Mouse (Mus musculus): Measurements from ENCODE around the gene Gucy2e. TPM values are rescaled to one million over a fixed set of nuclear protein-coding genes. Genes with fewer than 3 reads are reported as not detected.

Gucy2e gene
- not detected in 2 replicates for total RNA-seq (2014; fragmentation: Nextera tagmentation)
- total RNA-seq (2017), result not detected in 2 replicates

DNA sequence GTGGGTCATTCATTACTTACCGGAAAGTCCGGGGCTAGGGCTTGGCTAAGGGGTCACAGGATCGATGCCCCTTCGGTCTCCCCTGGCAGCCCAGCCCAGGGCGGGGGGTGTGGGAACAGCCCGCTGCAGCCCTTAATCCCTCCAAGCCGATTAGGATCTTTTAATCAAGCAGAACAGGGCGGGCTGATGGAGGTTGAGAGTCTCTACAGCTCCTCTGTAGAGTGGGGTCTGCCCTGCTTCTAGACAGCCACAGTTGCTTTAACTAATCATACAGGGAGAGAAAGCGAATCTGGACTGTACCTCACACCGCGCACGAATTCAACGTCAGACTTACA, at the start of gene Gucy2e:
Gene Gucy2e (minus strand): TSS at position 111 of the 335 bp plus-strand sequence.
- ATAC-seq (replicated peaks; ENCODE audit: poor library complexity, severe bottlenecking), result no peak

DNA sequence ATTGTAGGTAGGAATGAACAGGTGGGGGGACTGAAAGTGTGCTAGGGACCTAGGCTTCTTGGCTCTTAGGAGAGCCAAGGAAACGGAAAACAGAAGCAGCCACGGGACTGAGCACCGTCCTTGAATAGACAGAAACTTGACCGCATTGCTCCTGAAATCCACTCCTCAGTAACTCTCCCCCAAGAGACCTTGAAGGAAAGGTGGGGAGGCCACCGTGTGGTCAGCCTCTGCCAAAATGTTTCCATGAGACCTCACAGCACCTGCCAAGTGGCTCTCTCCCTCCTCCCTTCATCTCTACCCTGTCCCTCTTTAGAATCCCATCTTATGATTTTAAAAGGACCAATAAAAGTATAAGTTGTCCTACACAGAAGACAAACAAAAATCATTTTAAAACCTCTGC, 40.4 kb upstream of the Gucy2e start:
- ATAC-seq (replicated peaks; ENCODE audit: poor library complexity, severe bottlenecking), result no peak

DNA sequence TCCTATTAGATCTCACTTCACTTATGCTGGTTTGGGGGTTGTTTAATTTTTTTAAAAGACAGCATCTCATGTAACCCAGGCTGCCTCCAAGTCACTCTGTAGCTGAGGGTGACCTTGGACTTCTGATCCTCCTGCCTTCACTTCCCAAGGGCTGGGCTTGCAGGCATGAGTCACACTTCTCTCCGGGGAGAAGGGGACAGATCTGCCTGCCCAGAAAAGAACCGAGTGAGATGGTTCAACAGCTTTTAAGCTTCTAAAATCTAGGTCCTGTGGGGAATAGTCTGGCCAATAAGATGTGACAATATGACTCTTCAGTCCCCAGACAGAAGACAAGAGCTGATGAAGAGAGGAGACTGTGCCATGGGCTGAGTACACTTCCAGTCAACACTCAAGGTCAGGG, 39.2 kb upstream of the Gucy2e start:
- no peak for ATAC-seq (replicated peaks; ENCODE audit: poor library complexity, severe bottlenecking)

DNA sequence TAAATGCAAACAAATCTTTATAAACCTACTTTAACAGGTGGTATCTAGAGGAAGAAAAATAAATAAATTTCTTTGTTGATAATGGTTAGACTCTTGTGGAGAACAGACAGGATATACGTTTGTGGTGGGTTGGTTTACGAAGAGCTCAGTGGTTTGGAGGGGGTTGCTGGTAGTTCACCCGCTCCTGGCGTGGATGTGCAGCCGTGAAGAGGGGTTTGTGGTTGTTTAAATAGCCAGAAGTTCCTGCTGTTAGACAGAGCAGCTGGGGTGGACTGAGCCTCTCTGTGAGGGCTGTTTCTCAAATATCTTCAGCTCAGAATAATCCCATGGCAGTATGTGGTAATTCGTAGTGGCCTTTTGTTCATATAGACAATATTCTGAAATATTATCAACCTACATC, 38.8 kb upstream of the Gucy2e start:
- no peak for ATAC-seq (replicated peaks; ENCODE audit: poor library complexity, severe bottlenecking)

DNA sequence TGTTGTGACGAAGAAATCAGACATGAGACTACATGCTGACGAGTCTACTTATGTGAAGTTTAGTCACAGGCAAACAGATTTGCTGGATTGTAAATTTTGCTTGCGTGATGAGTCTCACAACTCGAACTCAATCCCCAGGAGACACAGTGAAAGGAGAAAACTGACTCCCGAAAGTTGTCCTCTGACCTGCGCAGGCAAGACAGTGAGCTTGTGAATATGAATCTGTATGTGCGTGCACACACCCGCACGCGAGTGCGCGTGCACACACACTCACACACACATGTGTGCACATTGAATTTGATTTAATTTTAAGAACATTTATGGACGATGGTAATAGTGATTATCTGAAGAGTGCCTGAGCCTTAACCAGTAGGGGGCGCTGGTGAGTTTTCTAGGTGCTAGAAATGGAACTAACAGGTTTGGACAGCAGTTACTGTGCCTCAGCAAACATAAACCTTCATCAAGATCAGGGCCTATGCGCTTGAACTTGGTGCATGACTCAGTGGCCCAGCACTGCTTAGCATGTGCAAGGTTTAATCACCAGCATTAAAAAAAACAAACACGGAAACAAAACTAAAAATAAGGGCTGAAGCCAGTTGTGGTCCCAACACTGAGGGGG, 35.4 kb upstream of the Gucy2e start:
- peak; percentile 31 for ATAC-seq (replicated peaks; ENCODE audit: poor library complexity, severe bottlenecking)

DNA sequence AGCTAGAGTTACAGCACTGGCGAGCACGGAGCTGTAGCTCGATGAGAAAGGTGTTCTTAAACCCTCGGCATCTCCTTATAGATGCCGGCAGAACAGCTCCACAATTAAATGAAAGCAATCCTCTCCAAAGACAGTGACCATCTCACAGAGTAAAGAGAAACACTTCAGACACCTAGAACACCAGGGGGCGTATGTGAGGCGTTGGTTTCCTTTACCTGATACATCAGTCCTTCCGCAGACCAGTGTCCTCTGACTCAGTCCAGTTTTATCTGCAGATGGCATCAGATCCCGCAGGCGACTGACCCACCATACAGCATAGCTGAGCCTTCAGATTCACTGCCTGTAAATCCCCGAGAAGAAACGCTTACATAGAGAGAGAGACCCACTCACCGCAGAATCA, 32.7 kb upstream of the Gucy2e start:
- ATAC-seq (replicated peaks; ENCODE audit: poor library complexity, severe bottlenecking), result peak; percentile 67

DNA sequence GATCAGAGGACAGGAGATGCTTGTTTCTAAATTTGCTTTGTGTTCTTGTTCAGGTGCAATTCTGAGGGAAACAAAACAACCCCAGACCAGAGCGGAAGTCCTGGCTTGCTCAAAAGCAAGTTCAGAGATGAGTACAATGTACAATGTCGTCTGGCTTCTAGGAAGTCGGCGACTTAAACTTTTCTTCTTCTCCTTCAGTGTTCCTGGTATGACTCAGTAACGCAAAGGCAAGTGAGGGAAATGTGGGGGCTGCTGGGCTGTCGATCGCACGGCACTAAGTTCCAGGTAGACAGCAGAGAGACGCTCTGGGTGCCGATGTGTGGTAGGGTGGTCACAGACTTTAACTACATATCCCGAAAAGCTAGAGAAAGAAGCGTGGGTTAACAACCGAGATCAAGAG, 31.3 kb upstream of the Gucy2e start:
- no peak for ATAC-seq (replicated peaks; ENCODE audit: poor library complexity, severe bottlenecking)

DNA sequence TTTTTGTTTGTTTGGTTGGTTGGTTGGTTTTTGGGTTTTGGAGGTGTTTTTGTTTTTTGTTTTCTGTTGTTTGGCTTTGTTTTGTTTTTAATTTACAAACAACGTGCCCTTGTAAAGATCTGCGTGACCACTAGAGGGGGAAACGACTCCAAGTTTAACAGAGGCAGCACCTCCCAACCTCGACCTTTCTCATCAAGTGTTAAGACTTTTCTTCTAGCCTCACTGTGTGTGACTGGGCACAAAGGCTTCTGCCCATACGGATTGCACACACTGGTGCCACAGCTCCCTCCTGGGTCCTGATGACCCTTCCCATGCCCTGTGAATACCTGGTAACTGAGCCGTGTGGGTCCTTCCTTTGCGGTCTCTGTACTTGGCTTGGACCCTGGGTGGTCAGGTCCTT, 30.5 kb upstream of the Gucy2e start:
- ATAC-seq (replicated peaks; ENCODE audit: poor library complexity, severe bottlenecking), result no peak

DNA sequence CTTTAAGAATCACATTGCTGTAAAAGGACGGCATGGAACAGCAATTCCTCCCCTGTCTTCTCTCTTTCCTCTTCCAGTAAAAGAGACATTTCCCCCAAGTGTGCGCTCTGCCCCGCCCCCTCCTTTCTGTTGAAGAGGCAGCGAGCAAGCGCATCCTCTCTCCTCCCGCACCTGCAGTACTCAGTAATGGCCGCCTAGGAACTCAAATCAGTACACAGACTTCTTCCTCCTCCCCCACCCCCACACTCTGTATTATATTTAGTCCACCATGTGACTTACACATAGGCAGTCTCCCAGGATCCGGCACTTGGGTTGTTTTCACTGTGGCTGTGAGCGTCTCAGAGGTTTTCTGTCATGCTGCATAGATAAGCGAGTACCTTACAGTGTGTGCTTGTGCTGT, 29.4 kb upstream of the Gucy2e start:
- ATAC-seq (replicated peaks; ENCODE audit: poor library complexity, severe bottlenecking), result peak; percentile 35

DNA sequence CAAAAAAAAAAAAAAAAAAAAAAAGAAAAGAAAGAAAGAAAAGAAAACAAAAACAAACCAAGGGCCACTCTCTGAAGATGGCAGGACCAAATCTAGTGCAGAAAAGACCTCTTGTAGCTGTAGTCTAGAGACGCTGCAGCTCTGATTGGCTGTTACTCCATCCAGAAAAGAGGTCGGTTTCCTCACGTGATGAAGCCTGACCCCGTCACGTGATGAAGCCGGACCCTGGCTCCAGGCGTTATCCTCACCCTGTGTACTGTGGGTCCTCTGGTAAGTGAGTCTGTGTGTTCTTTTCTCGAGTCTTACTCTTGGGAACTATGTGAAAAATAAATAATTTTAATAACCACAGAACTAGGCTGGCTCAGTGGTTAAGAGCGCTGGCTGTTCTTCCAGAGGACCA, 28.6 kb upstream of the Gucy2e start:
- no peak for ATAC-seq (replicated peaks; ENCODE audit: poor library complexity, severe bottlenecking)

DNA sequence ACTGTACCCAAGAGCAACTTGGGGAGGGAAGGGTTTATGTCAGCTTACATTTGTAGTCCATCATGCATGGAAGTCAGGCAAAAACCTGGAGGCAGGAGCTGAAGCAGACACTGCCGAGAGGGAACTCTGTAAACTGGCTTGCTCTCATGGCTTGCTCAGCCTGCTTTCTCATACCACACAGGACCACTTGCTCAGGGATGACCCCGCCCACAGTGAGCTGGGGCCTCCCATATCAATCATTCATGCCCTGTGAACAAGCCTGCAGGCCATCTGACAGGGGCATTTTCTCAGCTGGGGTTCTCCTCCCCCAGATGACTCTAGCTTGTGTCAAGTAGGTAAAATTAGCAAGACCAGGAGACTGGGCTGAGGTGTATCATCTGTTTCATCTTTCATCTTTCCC, 27.4 kb upstream of the Gucy2e start:
- ATAC-seq (replicated peaks; ENCODE audit: poor library complexity, severe bottlenecking), result no peak

DNA sequence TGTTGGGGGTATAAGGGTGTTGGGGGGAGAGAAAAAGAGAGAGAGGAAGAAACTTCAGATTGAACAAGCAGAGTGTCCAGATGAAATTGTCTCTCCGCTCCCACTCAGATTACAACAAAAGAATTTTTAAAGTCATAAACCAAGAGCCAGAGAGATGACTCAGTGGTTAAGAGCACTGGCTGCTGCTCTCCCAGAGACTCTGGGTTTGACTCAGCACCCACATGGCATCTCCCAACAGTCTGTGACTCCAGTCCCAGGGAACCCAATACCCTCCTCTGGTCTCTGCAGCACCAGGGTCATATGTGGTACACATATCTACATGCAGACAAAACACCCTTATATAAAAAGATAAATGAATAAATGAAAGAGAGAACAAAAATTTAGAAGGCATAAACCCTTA, 23.3 kb upstream of the Gucy2e start:
- ATAC-seq (replicated peaks; ENCODE audit: poor library complexity, severe bottlenecking), result no peak

DNA sequence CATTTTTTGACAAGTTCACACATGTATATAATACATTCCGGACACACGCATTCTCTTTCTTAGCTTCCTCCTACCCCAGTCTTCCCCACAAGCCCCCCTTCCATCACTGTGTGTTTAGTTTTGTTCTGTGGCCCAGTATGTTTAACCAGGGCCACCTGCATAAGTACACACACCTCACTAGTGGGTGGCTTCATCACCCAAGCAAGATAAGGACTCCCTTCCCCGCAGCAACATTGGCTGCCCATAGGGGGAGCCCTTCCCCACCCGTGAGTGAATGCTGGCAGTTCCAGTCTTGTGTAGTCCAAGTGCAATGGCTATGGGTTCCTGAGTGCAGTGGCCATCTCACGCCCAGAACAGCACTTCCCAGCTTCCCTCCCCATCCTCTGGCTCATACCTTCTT, 21.5 kb upstream of the Gucy2e start:
- peak; percentile 81 for ATAC-seq (replicated peaks; ENCODE audit: poor library complexity, severe bottlenecking)

DNA sequence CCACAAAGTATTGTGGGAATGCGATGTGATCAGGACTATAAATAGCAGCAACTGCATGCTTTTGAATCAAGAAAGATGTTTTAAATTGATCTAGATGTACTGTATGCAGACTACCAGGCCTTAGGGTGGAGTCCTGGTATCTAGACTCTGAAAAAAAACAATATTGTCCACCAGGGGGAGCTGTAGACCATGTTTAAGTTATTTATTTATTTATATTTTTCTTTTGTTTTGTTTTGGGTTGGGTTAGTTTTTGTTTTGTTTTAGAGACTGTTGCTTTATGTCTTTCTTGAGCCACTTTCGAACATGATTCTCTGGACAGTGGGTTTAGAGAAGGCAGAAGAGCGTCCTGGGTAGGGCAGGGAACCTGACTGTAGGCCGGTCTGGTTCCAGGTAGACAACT, 21.0 kb upstream of the Gucy2e start:
- ATAC-seq (replicated peaks; ENCODE audit: poor library complexity, severe bottlenecking), result peak; percentile 37; the same call in 1 of the 2 replicates

DNA sequence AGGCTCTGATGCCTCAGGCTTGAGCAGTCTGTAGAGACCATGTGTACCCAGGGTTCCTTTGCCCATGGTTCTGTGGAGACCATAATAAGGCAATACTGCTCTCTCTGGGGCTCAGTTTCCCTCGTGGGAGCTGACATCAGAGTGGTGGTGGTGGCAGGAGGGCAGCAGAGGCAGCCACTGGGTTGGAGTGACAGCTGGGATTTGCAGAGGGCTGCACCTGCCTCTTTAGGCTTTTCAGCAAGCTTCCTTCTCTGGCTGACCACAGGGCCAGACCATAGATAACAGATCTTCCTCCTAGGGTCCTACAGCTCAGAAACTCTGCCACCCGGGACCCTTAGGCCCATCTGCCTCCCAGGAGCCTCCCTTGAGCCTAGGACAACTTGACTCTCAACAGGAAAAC, 20.2 kb upstream of the Gucy2e start:
- ATAC-seq (replicated peaks; ENCODE audit: poor library complexity, severe bottlenecking), result no peak

DNA sequence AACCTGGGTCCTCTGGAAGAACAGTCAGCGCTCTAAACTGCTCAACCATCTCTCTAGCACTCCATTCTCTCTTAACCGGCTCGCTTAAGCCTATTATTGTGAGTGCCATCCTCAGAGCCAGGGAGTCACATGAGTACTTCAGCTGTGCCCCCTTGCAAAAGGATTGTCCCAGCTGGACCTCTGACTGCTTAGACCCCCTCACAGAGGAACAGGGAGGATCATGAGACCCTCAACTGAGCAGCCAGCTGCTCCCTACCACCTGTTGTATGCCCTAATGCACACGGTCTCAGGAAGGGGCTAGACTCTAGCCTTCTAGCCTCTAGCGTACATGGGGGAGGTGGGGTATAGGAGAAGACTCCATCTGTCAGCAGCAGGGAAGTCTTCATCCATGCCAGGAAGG, 18.0 kb upstream of the Gucy2e start:
- no peak for ATAC-seq (replicated peaks; ENCODE audit: poor library complexity, severe bottlenecking)

DNA sequence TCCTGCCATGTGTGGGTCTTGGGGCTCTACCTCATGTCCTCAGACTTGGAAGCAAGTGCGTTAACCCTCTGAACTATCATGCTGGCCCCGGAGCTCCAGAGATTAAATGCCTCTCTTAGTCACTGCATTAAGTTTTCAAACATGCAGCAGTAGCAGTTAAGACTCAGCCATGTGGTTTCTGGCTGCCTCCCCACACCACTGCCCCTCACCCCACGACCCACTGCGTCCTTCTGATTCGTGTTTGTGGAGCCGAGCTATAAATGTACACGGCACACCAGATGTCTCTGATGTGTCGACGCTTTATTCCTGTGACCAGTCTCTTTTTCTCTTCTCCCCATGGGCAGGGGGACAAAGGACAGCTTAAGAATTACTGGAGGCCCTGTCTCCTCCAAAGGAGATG, 16.3 kb upstream of the Gucy2e start:
- ATAC-seq (replicated peaks; ENCODE audit: poor library complexity, severe bottlenecking), result no peak

DNA sequence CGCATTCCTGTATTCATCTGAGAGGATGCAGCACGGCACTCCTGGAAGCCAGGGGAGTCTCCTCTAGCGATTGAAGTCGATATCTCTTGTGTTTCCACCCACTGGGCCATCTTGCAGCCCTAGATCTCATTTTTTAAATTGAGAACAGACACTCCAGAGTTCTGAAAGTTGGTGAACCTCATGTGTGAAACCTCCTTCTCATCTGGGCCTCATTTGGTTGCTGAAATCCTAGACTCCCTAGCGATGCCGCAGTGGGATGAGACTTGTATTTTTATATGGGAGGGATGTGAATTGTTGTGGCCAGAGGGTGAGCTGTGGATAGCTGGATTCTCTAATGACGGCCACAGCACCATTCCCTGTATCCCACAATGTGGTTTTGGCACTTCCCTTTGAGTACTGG, 15.1 kb upstream of the Gucy2e start:
- no peak for ATAC-seq (replicated peaks; ENCODE audit: poor library complexity, severe bottlenecking)

DNA sequence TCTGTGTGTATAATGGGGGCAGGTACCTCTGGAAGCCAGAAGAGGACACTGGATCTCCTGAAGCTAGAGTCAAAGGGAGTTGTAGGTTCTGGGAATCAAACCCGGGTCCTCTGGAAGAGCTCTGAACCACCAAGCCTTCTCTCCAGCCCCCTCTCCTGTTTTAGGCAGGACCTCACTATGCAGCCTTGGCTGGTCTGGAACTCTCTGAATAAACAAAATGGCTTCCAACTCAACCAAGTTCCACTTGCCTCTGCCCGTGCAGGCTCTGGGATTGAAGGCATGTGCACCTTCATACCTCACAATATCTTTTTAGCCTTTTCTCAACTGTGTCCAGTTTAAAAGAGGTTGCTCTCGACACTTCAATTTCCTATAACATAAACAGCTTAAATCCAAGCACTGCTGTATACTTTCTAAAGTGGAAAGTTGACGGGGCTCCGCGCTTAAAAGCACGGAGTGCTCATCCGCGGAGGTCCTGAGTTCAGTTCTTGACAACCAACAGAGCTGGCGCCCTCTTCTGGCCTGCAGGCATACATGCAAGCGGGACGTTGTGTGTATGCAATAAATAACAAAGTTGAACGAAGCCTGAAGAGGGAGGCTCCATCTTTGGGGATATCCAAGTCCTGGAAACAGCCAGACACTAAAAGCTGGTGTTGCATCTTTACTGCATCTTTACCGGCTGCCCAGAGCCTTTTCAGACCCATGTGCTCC, 14.5 kb upstream of the Gucy2e start:
- no peak for ATAC-seq (replicated peaks; ENCODE audit: poor library complexity, severe bottlenecking)

DNA sequence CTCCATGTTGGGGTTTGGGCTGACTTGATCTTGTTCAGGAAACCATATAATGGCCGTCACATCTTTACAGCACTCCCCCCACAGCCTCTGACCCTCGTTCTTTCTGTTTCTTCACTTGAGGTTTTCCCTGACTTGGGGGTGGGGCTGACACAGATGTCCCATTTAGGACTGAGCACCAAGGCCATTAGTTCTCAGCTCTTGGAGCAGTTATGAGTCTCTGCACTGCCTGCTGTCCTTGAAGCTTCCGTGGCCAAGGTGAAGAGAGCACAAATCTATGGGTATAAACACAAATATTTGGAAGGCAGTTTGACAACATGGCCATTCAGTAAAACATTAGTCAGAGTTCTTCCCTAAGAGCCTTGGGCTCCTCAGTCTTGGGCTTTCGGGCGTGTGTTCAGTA, 13.3 kb upstream of the Gucy2e start:
- no peak for ATAC-seq (replicated peaks; ENCODE audit: poor library complexity, severe bottlenecking)

DNA sequence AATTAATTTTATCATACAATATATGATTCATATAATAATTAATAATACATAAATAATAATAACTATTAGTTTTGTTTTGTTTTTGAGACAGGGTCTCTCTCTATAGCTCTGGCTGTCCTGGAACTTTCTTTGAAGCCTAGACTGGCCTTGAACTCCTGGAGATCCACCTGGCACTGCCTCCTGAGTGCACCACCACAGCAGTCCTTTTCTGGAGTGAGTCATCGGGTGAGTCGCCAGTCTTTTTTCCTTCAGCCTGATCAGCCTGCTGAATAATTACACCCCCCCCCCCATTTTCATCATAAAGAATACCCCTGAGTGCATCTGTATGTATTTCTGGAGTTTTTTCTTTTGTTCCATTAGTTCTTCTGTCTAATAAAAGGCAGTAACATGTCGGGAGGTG, 12.3 kb upstream of the Gucy2e start:
- ATAC-seq (replicated peaks; ENCODE audit: poor library complexity, severe bottlenecking), result no peak

DNA sequence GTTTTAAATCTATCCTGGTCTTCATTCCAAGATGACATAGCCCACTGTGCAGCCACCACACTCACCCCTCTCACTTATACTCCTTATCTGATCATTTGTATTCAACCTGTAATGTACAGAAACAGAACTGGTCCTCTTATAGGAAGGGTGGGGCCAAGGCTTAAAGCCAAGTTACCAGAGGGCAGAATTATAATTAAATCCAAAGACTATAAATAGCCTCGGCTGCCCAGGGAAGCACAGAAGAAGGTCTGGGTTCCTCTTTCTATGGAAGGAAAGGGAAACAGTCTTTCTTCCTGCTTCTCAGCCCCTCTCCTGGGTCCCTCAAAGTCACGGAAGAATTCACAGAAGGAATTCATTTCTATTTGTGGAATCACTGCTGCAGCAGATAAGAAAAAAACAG, 8.8 kb upstream of the Gucy2e start:
- ATAC-seq (replicated peaks; ENCODE audit: poor library complexity, severe bottlenecking), result peak; percentile 69

Measured in granulocyte monocyte progenitor cell, adult 5-6 weeks (primary cell).